Mouse (Mus musculus) midbrain, postnatal 0 days (tissue): ENCODE measurements around the gene A330070K13Rik. TPM values are rescaled to one million over a fixed set of nuclear protein-coding genes. Genes with fewer than 3 reads are reported as not detected.

Source experiments
- ATAC-seq: fragments of 200-750 bp; cut with Nextera tagmentation; 2 replicates; pipeline ENCODE4 v1.8.0; 2017; ENCODE audit warnings: moderate number of reproducible peaks, mild to moderate bottlenecking, moderate TSS enrichment, moderate library complexity; ENCODE audit not compliant: low FRiP score
- DNase-seq: peaks from one replicate; pipeline ENCODE4 v3.0.0-alpha.2; 2015; ENCODE audit warnings: low spot score
- H3K27ac ChIP-seq: fragments of 300-500 bp; sonication (generic); 2 replicates; pipeline ENCODE4 v1.5.1; 2014; ENCODE audit warnings: low read depth, mild to moderate bottlenecking, low read length, mixed read lengths
- H3K27me3 ChIP-seq: fragments of 300-500 bp; sonication (generic); 2 replicates; pipeline ENCODE4 v1.6.1; 2014; ENCODE audit warnings: low read length, control low read depth, mixed read lengths; ENCODE audit not compliant: insufficient read depth
- H3K36me3 ChIP-seq: fragments of 300-500 bp; sonication (generic); 2 replicates; pipeline ENCODE4 v1.6.1; 2014; ENCODE audit warnings: low read length, control low read depth, mixed read lengths; ENCODE audit not compliant: insufficient read depth
- H3K4me1 ChIP-seq: fragments of 300-500 bp; sonication (generic); 2 replicates; pipeline ENCODE4 v1.6.1; 2014; ENCODE audit warnings: mild to moderate bottlenecking, control low read depth, antibody characterized with exemption, low read length, mixed read lengths; ENCODE audit not compliant: insufficient read depth
- H3K4me2 ChIP-seq: fragments of 300-500 bp; sonication (generic); 2 replicates; pipeline ENCODE4 v1.6.1; 2014; ENCODE audit warnings: low read depth, mild to moderate bottlenecking, low read length, mixed read lengths; ENCODE audit not compliant: poor library complexity, severe bottlenecking
- H3K4me3 ChIP-seq: fragments of 300-500 bp; sonication (generic); 2 replicates; pipeline ENCODE4 v1.5.1; 2014; ENCODE audit warnings: low read depth, mild to moderate bottlenecking, low read length, moderate library complexity
- H3K9ac ChIP-seq: fragments of 300-500 bp; sonication (generic); replicated peaks from 2 replicates; pipeline ENCODE4 v1.6.1; 2014; ENCODE audit warnings: mild to moderate bottlenecking, low read length, moderate library complexity, mixed read lengths; ENCODE audit not compliant: poor library complexity, severe bottlenecking
- H3K9me3 ChIP-seq: fragments of 300-500 bp; sonication (generic); 2 replicates; pipeline ENCODE4 v1.6.1; 2016; ENCODE audit warnings: low read length, control low read depth
- CTCF ChIP-seq: IDR thresholded peaks from 2 replicates; pipeline ENCODE4 v1.5.1; 2016; ENCODE audit warnings: antibody characterized with exemption, mild to moderate bottlenecking
- WGBS: fragments of 180-500 bp; shearing (Covaris S2); extraction: QIAGEN DNeasy Blood & Tissue Kit; methylation state at CpG from one replicate; pipeline ENCODE4 v1.1.7; 2014; 5-methylcytosine and 5-hydroxymethylcytosine counted together
- polyA plus RNA-seq: library from polyadenylated mRNA; unstranded; fragments of >200 nt; fragmentation: Nextera tagmentation; extraction: Ambion mirVana; gene quantifications from 2 replicates; pipeline ENCODE4 v1.2.1, GENCODE M21; 2015
- total RNA-seq: library from RNA; depleted of rRNA; stranded (reverse); fragments of >200 nt; gene quantifications from 2 replicates; pipeline ENCODE4 v1.2.3, GENCODE M21; 2014; rRNA removed

The A330070K13Rik gene
- total RNA-seq (not detected in 2 replicates), polyA plus RNA-seq (0.26 and 0.48 TPM in 2 replicates)

DNA sequence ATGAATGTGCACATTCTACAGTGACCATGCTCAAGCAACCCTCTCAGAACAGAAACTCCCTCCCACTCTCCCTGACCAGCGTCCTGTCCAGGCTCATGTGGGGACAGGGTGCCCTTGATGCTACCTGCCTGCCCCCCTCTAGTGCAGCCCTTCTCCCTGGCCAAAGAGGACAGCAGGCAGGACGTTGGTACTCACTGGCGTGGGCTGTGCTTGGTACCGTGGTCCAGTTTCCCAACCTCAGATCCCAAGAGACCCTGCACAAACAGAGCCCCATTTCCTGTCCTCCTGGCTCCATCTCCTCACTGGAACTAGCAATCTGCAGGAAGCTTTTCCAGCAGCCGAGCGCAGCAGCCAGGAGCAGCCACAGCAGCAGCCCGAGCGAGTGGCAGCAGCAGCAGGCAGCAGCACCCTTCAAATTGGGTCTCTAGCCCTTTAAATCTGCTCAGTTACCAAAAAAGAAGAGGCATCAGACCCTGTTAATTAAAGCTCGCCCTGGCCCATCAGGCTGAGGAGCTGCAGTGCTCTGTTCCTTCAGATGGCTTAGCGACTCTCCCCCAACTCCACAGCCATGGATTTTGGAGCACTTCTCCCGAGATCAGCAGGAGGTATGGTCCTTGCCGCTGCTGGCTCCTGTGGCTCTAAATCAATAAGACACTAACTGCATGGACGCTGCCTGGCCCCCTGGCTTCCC lies at the start of gene A330070K13Rik:
A330070K13Rik (minus strand) TSS at position 410 of the 691 bp plus-strand sequence.
- Histone ChIP-seq H3K9me3 (no peaks in the 10 kb centered on the region), H3K27ac (no peak within 1 kb of the TSS), H3K36me3 (no peaks in the 10 kb centered on the region), H3K9ac (peak within 1 kb of the TSS; percentile 36; the same call in 1 of the 2 replicates), H3K4me1 (no peaks in the 10 kb centered on the region), H3K27me3 (no peaks in the 10 kb centered on the region), H3K4me3 (peak within 1 kb of the TSS; percentile 29), H3K4me2 (peak within 1 kb of the TSS; percentile 55)
- TF ChIP-seq CTCF = no peak
- peak; percentile 44 for DNase-seq
- ATAC-seq = no peak
- 15% methylated on average over 13 of the region's 13 CpGs for WGBS

DNA sequence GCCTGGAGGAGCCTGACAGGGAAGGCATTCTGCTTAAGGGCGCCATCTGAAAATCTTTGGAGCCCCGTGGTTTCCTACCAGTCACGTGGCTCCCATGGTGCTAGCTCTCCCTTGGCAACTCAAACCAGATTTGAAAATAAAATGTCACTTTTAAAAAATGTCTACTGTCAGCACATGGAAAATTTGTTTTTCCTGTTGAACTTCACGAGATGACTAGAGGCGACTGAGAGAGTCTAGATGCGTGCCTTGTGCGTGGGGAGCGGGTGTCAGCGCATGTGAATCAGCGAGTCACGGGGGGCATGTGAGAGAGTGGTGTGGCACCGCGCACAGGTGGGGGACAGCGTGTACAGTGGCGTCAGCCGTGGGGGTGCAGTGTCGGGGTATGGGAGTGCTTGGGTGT lies 27.1 kb upstream of the A330070K13Rik start:
- H3K27me3 ChIP-seq = no peaks in the 10 kb centered on the region
- no peak overlapping the region for H3K9ac ChIP-seq
- H3K4me1 ChIP-seq = no peaks in the 10 kb centered on the region
- H3K27ac ChIP-seq = no peak overlapping the region
- ATAC-seq = no peak
- H3K4me2 ChIP-seq = no peak overlapping the region
- no peak for DNase-seq
- H3K36me3 ChIP-seq = no peaks in the 10 kb centered on the region
- no peak overlapping the region for H3K4me3 ChIP-seq
- peaks cover 5% of the 10 kb centered on the region; the same call in 1 of the 2 replicates for H3K9me3 ChIP-seq
- WGBS = 92% methylated on average over 17 of the region's 17 CpGs
- no peak for TF ChIP-seq CTCF

DNA sequence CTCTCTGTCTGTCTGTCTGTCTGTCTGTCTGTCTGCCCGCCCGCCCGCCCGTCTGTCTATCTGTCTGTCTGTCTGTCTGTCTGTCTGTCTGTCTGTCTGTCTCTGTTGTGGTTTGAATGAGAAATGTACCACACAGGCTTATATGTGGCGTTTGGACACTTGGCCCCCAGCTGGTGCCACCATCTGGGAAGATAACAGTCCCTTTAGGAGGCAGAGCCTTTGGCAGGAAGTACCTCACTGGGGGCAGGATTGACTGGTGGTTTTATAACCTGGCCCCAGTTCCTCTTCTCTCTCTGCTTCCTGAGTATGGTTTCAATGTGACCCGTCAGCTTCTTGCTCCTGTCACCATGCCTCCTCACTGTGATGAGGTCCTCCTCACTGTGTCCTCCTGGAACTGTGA lies 25.3 kb upstream of the A330070K13Rik start:
- H3K36me3 ChIP-seq = no peaks in the 10 kb centered on the region
- TF ChIP-seq CTCF = no peak
- 90% methylated on average over 6 of the region's 6 CpGs for WGBS
- no peaks in the 10 kb centered on the region for H3K4me1 ChIP-seq
- peaks cover 5% of the 10 kb centered on the region; the same call in 1 of the 2 replicates for H3K9me3 ChIP-seq
- no peak overlapping the region for H3K4me2 ChIP-seq
- no peak for DNase-seq
- ATAC-seq = no peak
- H3K27ac ChIP-seq = no peak overlapping the region
- no peak overlapping the region for H3K4me3 ChIP-seq
- no peak overlapping the region for H3K9ac ChIP-seq
- no peaks in the 10 kb centered on the region for H3K27me3 ChIP-seq

DNA sequence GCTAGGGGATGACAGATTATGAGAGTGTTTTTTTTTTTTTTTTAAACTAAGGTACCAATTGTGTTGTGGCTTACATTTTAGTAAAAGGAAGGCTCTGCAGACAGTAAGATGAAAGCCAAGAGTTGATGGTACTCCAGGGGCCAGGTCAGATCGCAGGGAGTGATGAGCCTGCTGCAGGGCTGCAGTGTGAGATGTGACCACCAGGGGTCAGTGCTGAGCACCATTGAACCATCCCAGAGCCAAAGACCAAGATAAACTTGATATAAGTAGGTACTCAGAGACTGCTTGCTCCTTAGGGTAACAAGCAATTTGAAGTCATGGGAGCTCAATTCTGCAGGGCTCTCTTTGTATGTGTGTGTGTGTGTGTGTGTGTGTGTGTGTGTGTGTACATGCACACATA lies 20.8 kb upstream of the A330070K13Rik start:
- Histone ChIP-seq H3K4me3 (no peak overlapping the region), H3K4me1 (no peaks in the 10 kb centered on the region), H3K4me2 (no peak overlapping the region), H3K27ac (no peak overlapping the region), H3K9ac (no peak overlapping the region), H3K36me3 (no peaks in the 10 kb centered on the region), H3K27me3 (no peaks in the 10 kb centered on the region), H3K9me3 (no peaks in the 10 kb centered on the region)
- peak; percentile 88 for TF ChIP-seq CTCF
- ATAC-seq (no peak), DNase-seq (peak; percentile 17)
- WGBS = 30% methylated on average over 1 of the region's 1 CpGs

- no peak for ATAC-seq
- TF ChIP-seq CTCF = no peak
- no peak overlapping the region for H3K27ac ChIP-seq
- no peak overlapping the region for H3K9ac ChIP-seq
- H3K4me1 ChIP-seq = no peaks in the 10 kb centered on the region
- H3K4me3 ChIP-seq = no peak overlapping the region
- no peaks in the 10 kb centered on the region for H3K36me3 ChIP-seq
- H3K27me3 ChIP-seq = no peaks in the 10 kb centered on the region
- no peak overlapping the region for H3K4me2 ChIP-seq
- DNase-seq = peak; percentile 57
- H3K9me3 ChIP-seq = no peaks in the 10 kb centered on the region
- WGBS = 90% methylated on average over 8 of the region's 8 CpGs
Observed at GRCm38 (mm10) chr5:130400136-130400917, 15.9 kb upstream of the A330070K13Rik start.

DNA sequence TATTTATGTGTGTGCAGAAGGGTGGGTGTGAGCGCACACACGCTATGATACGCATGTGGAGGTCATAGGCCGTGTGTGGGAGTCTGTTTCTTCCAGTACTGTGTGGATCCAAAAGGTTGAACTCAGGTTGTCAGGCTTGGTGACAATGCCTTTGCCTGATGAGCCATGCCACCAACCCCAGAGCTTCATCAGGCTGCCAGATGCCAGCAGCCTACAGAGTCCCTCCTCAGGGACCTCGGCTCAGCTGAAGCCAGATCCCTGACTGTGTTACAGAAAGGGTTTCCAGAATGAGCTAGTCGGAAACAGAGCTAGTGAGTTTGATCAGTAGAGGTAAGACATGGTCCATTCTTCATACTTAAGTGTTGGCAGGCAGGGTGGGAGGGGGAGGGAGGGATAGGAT lies 10.7 kb upstream of the A330070K13Rik start:
- Histone ChIP-seq H3K9me3 (no peaks in the 10 kb centered on the region), H3K27ac (no peak overlapping the region), H3K4me2 (no peak overlapping the region), H3K4me3 (no peak overlapping the region), H3K9ac (no peak overlapping the region), H3K4me1 (no peaks in the 10 kb centered on the region), H3K27me3 (no peaks in the 10 kb centered on the region), H3K36me3 (no peaks in the 10 kb centered on the region)
- ATAC-seq (no peak), DNase-seq (peak; percentile 14)
- 77% methylated on average over 6 of the region's 6 CpGs for WGBS
- TF ChIP-seq CTCF = no peak
